Mouse (Mus musculus) thymus, adult 18-20 months (tissue): ENCODE data around the gene Polr3h.
A peak's percentile ranks its signal among the peaks of the same experiment; 100 is the strongest.

Source experiments
- DNase-seq, 2 experiments: peaks; one replicate each; pipeline ENCODE4 v3.0.0; 2022; ENCODE audit warnings: mixed read lengths in 2 of 2

The Polr3h gene

GRCm38 (mm10) chr15:81860471-81861135, 65.4 kb downstream of the Polr3h start:
- DNase-seq = peak in 1 of 2 experiments; percentile 22

GRCm38 (mm10) chr15:81859330-81860255, 66.4 kb downstream of the Polr3h start:
- peak; percentile 71 to 85 for DNase-seq

DNA sequence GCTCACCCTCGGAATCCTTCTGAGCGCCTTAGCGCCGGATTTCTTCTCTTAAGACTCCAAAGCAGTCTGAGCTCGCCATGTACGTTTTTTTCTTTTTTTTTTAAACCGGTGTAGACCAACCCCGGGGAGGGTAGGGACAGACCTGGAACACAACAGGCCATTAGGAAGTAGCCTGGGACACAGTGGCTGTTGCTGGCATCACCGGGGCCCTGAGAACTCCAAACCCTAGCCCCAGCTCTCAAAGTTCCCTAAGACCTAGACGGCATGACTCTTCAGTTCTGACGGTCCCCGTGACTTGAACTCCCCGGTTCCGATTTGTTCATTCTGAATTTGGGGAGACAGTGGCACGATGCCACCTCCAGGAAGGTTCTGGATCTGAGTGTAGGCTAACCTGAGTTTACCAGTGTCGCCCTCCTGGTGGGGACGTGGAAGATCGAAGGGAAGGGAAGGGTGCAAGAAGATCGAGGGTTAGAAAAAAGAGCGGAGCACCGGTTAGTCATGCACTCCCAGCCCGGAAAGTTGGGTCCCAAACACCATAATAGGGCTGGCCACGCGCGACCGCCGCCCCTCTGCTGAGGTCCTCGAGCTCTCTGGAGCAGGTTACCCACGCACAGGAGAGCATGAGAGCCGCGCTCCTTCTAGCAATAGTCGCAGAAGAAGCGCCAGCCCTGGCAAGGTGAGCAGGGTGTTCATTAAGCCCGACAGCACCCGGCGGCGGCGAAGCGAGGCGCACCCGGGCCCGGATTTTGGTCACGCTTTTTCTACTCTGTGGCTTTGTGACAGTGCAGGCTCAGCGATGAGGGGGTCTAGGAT, 67.3 kb downstream of the Polr3h start, which contains the start of gene Tob2:
TSS of gene Tob2 (minus strand) at position 280 of the 813 bp plus-strand sequence.
- DNase-seq = peak; percentile 57 to 73

- DNase-seq = peak; percentile 88 to 90
Observed at GRCm38 (mm10) chr15:81858138-81858516, 67.9 kb downstream of the Polr3h start.

GRCm38 (mm10) chr15:81857724-81858116, 68.3 kb downstream of the Polr3h start:
- DNase-seq = no peak

DNA sequence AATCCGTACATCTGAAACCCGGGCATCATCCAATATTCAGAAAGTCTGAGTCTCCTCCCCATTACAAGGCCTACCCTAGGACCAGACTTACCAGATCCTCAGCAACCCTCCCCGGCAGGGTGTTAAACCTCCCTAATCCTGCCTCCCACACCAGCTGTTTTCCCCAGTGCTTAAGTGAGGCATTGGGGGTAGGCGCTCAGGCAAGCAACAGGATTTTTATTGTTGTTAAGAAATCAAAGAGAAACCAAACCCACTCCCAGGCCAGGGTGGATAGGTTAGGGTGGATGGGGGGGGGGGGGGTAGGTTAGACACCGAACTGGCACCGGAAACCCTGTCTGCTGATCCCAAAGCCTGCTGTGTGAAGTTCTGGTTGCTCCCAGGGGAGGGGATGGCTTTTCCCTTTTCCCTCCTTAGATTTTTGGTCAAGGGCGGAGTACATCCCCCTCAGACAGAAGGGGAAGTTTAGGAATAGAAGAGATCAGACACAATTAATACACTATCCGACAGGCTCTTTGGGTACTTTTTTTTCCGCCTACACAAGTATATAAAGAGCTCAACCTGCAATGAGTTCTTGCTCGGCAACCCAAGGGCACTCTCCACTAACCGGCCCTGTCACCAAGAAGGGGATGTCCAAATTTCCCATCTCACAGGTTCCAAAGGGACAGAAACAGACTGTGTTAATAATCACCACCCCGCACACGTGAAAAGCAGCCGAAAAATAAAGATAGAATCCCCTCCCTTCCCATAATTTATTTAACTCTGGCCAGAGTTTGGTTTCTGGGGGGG, 68.9 kb downstream of the Polr3h start:
- DNase-seq = peak in 1 of 2 experiments; percentile 35

- peak; percentile 74 to 81 for DNase-seq
Observed at GRCm38 (mm10) chr15:81856030-81856790, 69.8 kb downstream of the Polr3h start.

- DNase-seq = no peak
Observed at GRCm38 (mm10) chr15:81853081-81853480, 73.0 kb downstream of the Polr3h start.

GRCm38 (mm10) chr15:81852411-81853000, 73.5 kb downstream of the Polr3h start:
- DNase-seq = no peak

GRCm38 (mm10) chr15:81851375-81851774, 74.7 kb downstream of the Polr3h start:
- peak in 1 of 2 experiments; percentile 56 for DNase-seq

- DNase-seq = peak; percentile 63 to 72
Observed at GRCm38 (mm10) chr15:81850718-81851117, 75.3 kb downstream of the Polr3h start.

DNA sequence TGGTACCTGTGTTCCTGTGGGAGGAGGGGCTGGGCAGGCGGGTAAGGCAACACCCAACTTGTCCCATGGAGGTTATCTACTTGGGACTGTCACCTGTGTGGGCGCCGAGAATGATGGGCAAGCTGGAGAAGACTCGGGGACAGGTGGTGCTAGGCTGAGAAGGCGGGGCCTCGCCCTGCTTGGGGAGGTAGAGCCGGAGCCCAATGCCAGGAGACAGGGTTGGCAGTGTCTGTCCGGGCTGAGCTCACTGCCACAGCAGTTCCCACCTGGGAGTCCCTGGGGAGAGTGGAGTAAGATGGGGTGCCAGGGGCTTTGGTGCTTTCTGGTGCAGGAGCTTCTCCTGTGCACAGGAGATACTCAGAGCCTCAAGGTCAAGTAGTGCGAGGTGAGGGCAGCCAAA, 76.9 kb downstream of the Polr3h start:
- peak in 1 of 2 experiments; percentile 23 for DNase-seq

GRCm38 (mm10) chr15:81848301-81848700, 77.7 kb downstream of the Polr3h start:
- peak in 1 of 2 experiments; percentile 60 for DNase-seq

DNA sequence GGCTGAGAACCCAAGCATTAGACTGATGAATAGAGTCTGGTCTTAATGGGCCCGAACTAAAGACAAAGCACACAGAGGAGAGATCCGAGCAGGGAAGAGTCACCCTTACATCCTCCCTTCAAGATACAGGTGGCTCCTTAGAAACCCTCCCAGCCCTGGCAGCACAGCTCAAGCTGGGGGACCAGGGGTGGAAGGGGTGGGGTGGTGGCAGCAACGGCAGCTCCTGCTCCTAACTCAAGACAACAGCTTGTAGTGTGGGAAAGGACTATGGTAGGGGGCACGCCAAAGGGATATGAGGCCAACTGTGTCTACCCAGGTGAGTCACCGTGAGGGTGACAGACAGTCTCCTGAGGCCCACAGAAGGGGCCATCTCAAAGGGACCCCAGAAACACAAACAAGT, 78.2 kb downstream of the Polr3h start:
- DNase-seq = no peak

- DNase-seq = no peak
Observed at GRCm38 (mm10) chr15:81847161-81847560, 78.9 kb downstream of the Polr3h start.

GRCm38 (mm10) chr15:81846755-81847154, 79.3 kb downstream of the Polr3h start:
- DNase-seq = no peak

GRCm38 (mm10) chr15:81845724-81846123, 80.3 kb downstream of the Polr3h start:
- DNase-seq = no peak

- no peak for DNase-seq
Observed at GRCm38 (mm10) chr15:81845033-81845625, 80.9 kb downstream of the Polr3h start.

GRCm38 (mm10) chr15:81842275-81842674, 83.8 kb downstream of the Polr3h start:
- no peak for DNase-seq

DNA sequence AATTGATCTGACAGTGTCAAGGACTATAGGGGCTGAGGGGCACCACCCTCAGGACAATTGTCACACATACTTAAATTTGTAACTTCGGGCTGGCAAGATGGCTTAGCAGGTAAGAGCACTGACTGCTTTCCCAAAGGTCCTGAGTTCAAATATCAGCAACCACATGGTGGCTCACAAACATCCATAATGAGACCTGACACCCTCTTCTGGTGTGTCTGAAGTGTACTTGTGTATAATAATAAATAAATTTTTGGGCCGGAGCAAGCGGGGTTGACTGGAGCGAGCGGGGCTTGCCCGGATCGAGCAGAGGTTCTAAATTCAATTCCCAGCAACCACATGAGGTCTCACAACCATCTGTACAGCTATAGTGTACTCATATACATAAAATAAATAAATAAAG, 85.7 kb downstream of the Polr3h start:
- no peak for DNase-seq
